Mouse (Mus musculus) skeletal muscle tissue, adult 2 months (tissue): ENCODE measurements around the gene Rft1.
"Not testable (repeated sequence)": the region's sequence is repeated elsewhere in the genome, so short reads cannot be mapped to it uniquely, and the experiment has no call there.

Experiments
- DNase-seq: peaks from one replicate; pipeline ENCODE4 v3.0.0-alpha.2; 2012; ENCODE audit warnings: low read depth, low spot score

Rft1 gene

GRCm38 (mm10) chr14:30674947-30675346 is 20.8 kb downstream of the Rft1 start:
- no peak for DNase-seq

- no peak for DNase-seq
Observed at GRCm38 (mm10) chr14:30682131-30682530, 28.0 kb downstream of the Rft1 start.

DNA sequence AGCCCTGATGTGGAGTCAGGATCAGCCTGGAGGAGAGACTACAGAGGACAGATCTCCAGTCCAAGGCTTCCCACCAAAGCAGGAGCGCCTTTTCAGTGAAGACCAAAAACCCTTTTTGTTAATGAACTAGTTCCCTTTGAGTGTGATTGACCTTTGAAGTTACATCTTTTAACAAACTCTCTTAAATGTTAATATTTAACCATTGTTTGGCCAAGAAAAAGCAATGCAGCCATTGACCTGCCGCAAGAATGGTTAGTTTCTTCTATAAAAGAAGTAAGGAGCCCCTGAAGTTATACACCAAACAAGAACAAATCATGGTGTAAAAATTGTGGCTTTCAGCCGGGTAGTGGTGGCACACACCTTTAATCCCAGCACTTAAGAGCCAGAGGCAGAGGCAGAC is 36.5 kb downstream of the Rft1 start:
- DNase-seq, result no peak

- no peak for DNase-seq
Observed at GRCm38 (mm10) chr14:30692439-30692838, 38.3 kb downstream of the Rft1 start.

DNA sequence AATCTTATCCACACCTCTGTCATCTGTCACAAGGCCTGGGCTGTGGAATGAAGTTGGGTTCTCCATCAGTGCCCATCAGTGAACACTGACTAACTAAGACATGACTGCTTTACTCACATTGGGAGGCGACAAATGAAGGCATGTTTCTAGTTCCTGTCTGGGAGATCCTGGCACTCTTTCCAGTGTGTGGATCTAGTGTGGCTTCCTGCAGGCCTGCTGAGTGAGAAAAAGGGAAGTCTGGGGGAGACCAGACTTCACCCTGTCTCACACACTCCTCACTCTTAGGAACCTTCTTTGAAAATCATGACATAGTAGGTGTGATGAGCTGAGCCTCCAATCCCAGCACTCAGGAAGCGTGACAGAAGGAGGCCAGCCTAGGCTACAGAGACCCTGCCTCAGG is 40.6 kb downstream of the Rft1 start:
- no peak for DNase-seq

DNA sequence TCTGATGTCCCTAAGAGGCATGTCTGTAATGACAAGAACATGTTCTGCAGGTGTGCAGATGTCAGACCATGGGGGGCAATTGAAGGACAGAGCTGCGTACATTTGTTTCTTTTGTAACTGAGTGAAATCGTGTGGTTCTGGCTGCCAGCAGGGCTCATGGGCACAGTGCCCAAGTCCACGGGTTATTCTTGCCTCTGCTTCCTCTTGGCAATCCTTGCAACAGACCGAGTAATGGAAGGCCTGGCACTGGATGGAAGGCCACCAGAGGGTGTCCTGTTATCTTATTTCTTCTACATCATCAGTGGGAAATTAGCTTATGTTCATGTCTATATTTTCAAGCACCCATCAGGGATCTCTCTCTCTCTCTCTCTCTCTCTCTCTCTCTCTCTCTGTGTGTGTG is 41.4 kb downstream of the Rft1 start:
- DNase-seq, result peak; percentile 66

GRCm38 (mm10) chr14:30697407-30698052 is 43.4 kb downstream of the Rft1 start:
- DNase-seq, result no peak

- DNase-seq, result peak; percentile 23
Observed at GRCm38 (mm10) chr14:30699656-30700055, 45.5 kb downstream of the Rft1 start.

DNA sequence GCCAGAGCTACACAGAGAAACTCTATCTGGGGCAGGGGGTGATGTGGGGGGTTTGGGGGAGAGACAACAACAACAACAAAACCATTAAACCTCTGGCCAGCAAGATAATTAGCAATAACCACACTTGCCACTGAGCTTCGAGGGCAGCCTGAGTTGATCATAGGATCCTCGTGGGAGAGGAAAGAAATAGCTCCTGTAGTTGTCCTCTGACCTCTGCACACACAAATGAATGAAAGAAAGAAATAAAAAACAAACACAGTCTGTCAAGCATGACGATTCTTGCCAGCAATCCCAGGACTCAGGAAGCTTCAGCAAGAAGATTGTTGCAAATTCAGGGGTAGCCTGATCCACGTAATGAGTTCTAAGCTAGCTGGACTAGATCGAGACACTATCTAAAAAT is 48.4 kb downstream of the Rft1 start:
- no peak for DNase-seq

DNA sequence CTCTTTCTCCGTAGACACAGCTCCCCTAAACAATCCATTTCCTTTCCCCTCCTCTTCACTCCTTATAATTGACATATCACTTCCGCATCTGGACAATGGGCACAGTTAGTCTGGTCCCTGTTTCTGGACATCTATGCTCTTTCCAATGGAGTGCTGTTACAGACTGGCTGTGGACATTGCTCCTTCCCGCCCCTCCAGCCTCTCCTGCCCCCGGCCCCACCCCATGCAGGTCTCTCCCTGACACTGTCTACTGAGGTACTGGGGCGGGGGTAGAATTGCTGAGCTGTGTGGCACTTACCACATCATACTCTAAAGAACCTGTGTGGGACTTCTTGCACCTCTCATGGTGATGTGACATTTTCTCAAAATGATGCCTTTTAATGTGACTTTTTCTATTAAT is 48.9 kb downstream of the Rft1 start:
- no peak for DNase-seq

- no peak for DNase-seq
Observed at GRCm38 (mm10) chr14:30704098-30704855, 50.1 kb downstream of the Rft1 start.

- no peak for DNase-seq
Observed at GRCm38 (mm10) chr14:30711892-30712291, 57.7 kb downstream of the Rft1 start.

DNA sequence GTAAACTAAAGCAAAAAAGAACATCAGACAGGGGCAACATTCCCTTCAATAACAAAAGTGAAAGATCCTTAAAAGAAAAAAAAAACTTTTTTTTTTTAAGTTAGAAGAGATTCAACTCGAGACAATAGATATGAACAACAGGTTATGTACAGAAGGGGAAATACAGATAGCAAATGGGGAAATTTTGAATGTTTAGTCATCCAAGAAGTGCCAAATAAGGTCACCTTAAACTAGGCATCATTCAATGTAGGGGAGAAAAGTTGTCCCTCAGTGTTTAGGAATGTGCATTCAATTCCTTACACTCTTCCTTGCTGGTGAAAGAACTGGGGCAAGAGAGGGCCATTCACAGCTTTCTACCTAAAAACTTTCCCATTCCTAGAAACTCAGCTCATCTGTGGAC is 59.6 kb downstream of the Rft1 start:
- DNase-seq, result no peak

DNA sequence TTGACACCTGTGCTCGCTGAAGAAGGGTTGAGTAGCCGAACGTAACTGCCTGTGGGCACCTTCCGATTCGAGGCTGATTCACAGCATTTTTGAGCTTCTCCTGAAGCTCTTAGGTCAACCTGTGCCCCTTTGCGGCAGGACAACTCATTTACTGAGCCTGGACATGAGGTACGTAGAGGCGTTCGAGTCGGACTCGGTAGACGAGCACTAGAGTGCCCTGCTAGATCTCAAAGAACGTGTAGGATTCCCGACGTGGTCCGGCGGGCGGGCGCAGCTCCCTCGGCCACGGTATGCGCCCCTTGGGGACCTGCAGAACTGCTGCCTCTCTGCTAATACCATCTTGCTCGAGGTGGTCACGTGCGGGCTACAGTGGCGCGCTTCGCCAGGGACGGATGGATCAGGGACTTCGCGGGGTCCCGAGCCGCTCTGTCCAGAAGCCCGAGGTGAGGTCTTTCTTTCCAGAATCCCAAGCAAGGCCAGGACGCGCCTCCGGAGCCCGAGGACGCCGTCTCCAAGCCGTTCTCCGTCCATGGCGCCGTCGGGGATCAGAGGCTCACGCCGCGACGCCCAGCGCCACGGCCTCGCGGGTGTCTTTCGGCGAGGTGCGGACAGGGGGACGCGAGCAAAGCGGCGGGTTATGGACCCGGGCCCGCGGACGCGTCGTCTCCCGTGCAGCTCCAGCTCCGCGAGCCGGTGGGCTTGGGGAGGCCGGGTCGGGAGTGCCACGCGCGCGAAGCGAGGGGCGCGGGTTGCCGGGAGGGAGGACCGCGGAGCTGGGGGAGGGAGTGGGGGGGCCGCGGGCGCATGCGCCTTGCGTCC is 60.8 kb downstream of the Rft1 start, which contains the start of gene Sfmbt1:
Gene Sfmbt1, plus strand, starts transcription at position 51 of the 819 bp plus-strand sequence.
- no peak for DNase-seq

- DNase-seq, result peak; percentile 69
Observed at GRCm38 (mm10) chr14:30715618-30716050, 61.5 kb downstream of the Rft1 start.

DNA sequence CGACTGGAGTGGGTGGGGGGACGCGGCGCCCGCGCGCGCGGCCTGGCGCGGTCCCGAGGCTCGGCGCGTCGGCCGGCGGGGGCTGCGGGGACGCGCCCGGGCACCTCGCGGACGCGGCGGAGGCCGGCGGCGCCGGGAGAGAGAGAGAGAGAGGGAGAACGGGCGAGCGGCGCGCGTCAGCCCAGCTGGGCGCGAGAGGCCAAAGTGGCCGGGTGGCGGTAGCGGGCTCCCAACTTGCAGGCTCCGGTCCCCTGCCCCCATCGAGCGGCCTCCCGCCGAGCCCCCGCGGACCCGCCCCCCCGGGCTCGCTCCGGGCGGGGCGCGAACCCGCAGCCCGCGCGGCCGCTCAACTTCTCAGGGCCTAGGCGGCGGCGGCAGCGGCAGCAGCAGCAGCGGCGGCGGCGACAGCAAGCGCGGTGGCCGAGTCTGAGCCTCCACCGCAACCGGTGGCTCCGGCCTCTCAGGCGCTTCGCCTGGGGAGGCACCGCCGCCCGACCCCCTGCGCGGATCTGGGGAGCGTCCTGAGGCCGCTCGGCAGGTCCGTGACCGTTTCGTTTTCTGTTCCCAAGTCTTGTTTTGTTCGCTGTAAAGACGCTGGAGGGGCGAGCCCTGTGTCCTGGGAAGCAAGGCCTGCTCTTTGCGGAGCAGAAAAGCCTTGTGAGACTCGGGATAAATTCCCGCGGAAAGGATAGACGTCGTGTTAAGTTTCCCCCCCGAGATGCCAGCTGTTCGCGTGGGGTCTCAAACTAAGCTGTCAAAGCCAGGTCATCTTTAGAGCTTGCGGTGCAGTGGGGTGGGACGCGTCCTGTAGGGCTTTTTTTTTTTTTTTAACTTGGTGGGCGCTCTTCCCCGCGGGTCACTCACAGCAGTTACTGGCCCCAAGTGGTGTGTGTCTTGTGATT is 62.1 kb downstream of the Rft1 start:
- DNase-seq, result no peak

GRCm38 (mm10) chr14:30716953-30717285 is 62.8 kb downstream of the Rft1 start:
- no peak for DNase-seq

GRCm38 (mm10) chr14:30718696-30719095 is 64.5 kb downstream of the Rft1 start:
- DNase-seq, result not testable (repeated sequence)

- no peak for DNase-seq
Observed at GRCm38 (mm10) chr14:30719514-30719913, 65.4 kb downstream of the Rft1 start.

DNA sequence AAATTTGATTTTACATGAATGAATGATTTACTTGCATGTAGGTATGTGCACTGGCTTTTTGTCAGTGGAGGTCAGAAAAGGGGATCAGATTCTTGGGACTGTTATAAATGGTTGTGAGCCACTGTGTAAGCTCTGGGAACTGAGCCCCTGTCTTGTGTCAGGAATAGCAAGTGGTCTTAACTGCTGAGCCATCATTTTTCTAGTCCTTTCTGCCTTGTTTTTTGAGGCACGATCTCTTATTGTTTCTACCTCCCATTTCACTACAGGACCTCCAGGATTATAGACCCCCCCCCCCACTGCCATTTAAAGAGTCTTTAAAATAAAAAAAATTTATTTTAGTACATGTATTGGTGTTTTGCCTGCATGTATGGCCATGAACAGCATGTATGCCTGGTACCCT is 67.7 kb downstream of the Rft1 start:
- DNase-seq, result no peak

DNA sequence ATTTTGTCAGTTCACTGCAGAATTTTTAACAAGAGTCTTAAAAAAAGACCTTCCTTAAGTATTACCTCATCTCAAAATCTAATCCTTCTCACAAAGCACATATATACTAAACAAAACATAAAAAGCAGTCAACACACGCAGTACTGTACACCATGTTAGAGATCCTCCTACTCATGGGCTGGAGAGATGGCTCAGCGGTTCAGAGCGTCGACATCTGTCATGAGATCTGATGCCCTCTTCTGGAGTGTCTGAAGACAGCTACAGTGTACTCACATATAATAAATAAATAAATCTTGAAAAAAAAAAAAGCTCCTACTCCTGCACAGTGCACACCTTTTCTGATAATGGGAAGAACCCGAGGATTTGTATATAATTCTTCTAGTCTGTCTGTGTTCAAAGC is 68.2 kb downstream of the Rft1 start:
- no peak for DNase-seq
